Mouse (Mus musculus): ENCODE data around the gene Sectm1b. TPM values are rescaled to one million over a fixed set of nuclear protein-coding genes. Genes with fewer than 3 reads are reported as not detected.

Sectm1b gene
- total RNA-seq, 1 experiment, result not detected

DNA sequence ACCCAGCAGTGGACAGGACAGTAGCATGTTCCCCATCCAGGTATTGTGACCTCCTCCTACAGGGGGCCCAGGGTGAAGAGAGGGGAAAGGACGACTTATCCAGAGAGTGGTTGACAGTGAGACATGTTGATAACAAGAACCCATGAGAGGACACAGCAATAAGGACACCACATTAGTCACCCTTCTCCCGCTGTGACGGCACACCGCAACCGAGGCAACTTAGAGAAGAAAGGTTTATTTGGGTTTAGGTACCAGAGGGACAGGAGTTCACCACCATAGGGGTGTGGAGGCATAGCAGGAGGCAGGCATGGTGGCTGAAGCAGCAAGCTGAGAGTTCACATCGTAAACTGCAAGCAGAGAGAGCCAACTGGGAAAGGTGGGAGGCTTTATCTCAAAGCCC lies 57.2 kb downstream of the Sectm1b start:
- Histone ChIP-seq H3K4me3 (ENCODE audit: insufficient read depth in 1 of 2, low read depth in 1 of 2, low read length in 2 of 2, poor library complexity in 1 of 2, severe bottlenecking in 1 of 2) (no peak overlapping the region), H3K4me1 (ENCODE audit: control insufficient read depth in 2 of 2, insufficient read depth in 2 of 2, low read length in 2 of 2, poor library complexity in 1 of 2) (no peaks in the 10 kb centered on the region; a peak in 1 of 4 replicates), H3K9ac (ENCODE audit: insufficient read depth, low read depth, low read length, poor library complexity, severe bottlenecking) (no peak overlapping the region), H3K9me3 (ENCODE audit: control insufficient read depth, insufficient read depth, low read depth, low read length) (no peaks in the 10 kb centered on the region), H3K36me3 (ENCODE audit: control insufficient read depth, insufficient read depth, low read length, poor library complexity, severe bottlenecking) (no peaks in the 10 kb centered on the region), H3K27ac (ENCODE audit: insufficient read depth, low read depth, low read length, poor library complexity, severe bottlenecking) (no peak overlapping the region)
- TF ChIP-seq MAFK (IDR thresholded peaks at IDR 0.05; ENCODE audit: insufficient read depth, low read depth, low read length), result no peak
- TF ChIP-seq HCFC1 (IDR thresholded peaks at IDR 0.05; ENCODE audit: borderline replicate concordance, insufficient read depth, low read length), result no peak
- TF ChIP-seq ZC3H11A (IDR thresholded peaks at IDR 0.05; ENCODE audit: borderline replicate concordance, low read depth, low read length), result no peak
- TF ChIP-seq CHD2 (IDR thresholded peaks at IDR 0.05; ENCODE audit: low read depth, low read length), result no peak
- no peak for TF ChIP-seq ZNF384 (IDR thresholded peaks at IDR 0.05; ENCODE audit: low read depth, low read length)
- in situ Hi-C loops (cut with MboI; ENCODE audit: low sequenced_read_pairs in 2 of 2, unreplicated experiment in 2 of 2), result no loop called here
- no peak for DNase-seq (ENCODE audit: low read depth, low spot score)

DNA sequence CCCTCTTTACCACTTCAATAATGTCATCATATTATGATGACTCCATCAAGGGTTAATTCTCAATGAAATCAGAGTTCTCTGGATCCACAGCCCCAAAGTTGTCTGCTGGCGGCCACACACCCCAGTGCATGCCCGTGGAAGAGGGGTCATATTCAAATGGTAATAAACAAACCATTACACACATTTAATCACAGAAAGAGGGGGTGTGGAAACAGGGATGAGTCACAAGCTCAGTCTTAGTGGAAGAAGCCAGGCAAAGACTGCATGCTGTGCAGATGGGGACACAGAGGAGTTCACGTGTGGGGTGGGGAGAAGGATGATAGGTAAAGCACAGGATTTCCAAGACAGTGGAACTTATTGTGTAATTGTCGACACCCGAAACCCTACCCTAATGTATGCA lies 59.1 kb downstream of the Sectm1b start:
- TF ChIP-seq HCFC1 (IDR thresholded peaks at IDR 0.05; ENCODE audit: borderline replicate concordance, insufficient read depth, low read length) (no peak), ZNF384 (IDR thresholded peaks at IDR 0.05; ENCODE audit: low read depth, low read length) (no peak), ZC3H11A (IDR thresholded peaks at IDR 0.05; ENCODE audit: borderline replicate concordance, low read depth, low read length) (no peak), MAFK (IDR thresholded peaks at IDR 0.05; ENCODE audit: insufficient read depth, low read depth, low read length) (no peak), CHD2 (IDR thresholded peaks at IDR 0.05; ENCODE audit: low read depth, low read length) (no peak)
- H3K4me3 ChIP-seq (ENCODE audit: insufficient read depth in 1 of 2, low read depth in 1 of 2, low read length in 2 of 2, poor library complexity in 1 of 2, severe bottlenecking in 1 of 2), result no peak overlapping the region
- H3K9ac ChIP-seq (ENCODE audit: insufficient read depth, low read depth, low read length, poor library complexity, severe bottlenecking), result no peak overlapping the region
- H3K4me1 ChIP-seq (ENCODE audit: control insufficient read depth in 2 of 2, insufficient read depth in 2 of 2, low read length in 2 of 2, poor library complexity in 1 of 2), result no peaks in the 10 kb centered on the region; a peak in 1 of 4 replicates
- H3K36me3 ChIP-seq (ENCODE audit: control insufficient read depth, insufficient read depth, low read length, poor library complexity, severe bottlenecking), result no peaks in the 10 kb centered on the region
- in situ Hi-C loops (cut with MboI; ENCODE audit: low sequenced_read_pairs in 2 of 2, unreplicated experiment in 2 of 2), result no loop called here
- DNase-seq (ENCODE audit: low read depth, low spot score), result no peak
- H3K27ac ChIP-seq (ENCODE audit: insufficient read depth, low read depth, low read length, poor library complexity, severe bottlenecking), result no peak overlapping the region
- H3K9me3 ChIP-seq (ENCODE audit: control insufficient read depth, insufficient read depth, low read depth, low read length), result no peaks in the 10 kb centered on the region

Other genes with a start within 250 kb of the Sectm1b start
- gene Fasn, start 239.0 kb downstream of the Sectm1b start, total RNA-seq (2012; rRNA removed), result 210 and 251 TPM in 2 replicates
- 1.8 and 3.0 TPM in 2 replicates for gene Ccdc57, start 130.7 kb downstream of the Sectm1b start, total RNA-seq (2012; rRNA removed)
- gene Slc16a3, start 115.1 kb downstream of the Sectm1b start, total RNA-seq (2012; rRNA removed), result 261 and 568 TPM in 2 replicates
- gene Csnk1d, start 72.2 kb downstream of the Sectm1b start, total RNA-seq (2012; rRNA removed), result 50.8 and 60.7 TPM in 2 replicates
- gene Cd7, start 24.2 kb downstream of the Sectm1b start, total RNA-seq (2012; rRNA removed), result 0.27 and 0.63 TPM in 2 replicates
- not detected in 2 replicates for gene Sectm1a, start 17.7 kb upstream of the Sectm1b start, total RNA-seq (2012; rRNA removed)
- 2.9 and 6.5 TPM in 2 replicates for gene Tex19.2, start 55.1 kb upstream of the Sectm1b start, total RNA-seq (2012; rRNA removed)
- gene Tex19.1, start 82.6 kb upstream of the Sectm1b start, total RNA-seq (2012; rRNA removed), result 96.7 and 193 TPM in 2 replicates
- 0.26 and 0.80 TPM in 2 replicates for gene Uts2r, start 96.7 kb upstream of the Sectm1b start, total RNA-seq (2012; rRNA removed)
- gene Hexdc, start 140.9 kb upstream of the Sectm1b start, total RNA-seq (2012; rRNA removed), result 13.3 and 15.5 TPM in 2 replicates
- gene Ogfod3, start 141.1 kb upstream of the Sectm1b start, total RNA-seq (2012; rRNA removed), result 16.3 and 23.2 TPM in 2 replicates
- gene Cybc1, start 165.8 kb upstream of the Sectm1b start, total RNA-seq (2012; rRNA removed), result 20.8 and 29.3 TPM in 2 replicates
- gene Narf, start 173.7 kb upstream of the Sectm1b start, total RNA-seq (2012; rRNA removed), result 10.9 and 11.7 TPM in 2 replicates
- 19.1 and 23.2 TPM in 2 replicates for gene Foxk2, start 196.4 kb upstream of the Sectm1b start, total RNA-seq (2012; rRNA removed)